Mouse (Mus musculus) mature B cell (primary cell): ENCODE results near the gene Iqcd.

Experiments
- in situ Hi-C: fragments of 300-500 bp; cut with MboI; formaldehyde crosslinking; loops from 2 replicates; pipeline ENCODE4 v1.14.3; 2019

Gene Iqcd

GRCm38 (mm10) chr5:120627515-120628300 lies 38.9 kb downstream of the Iqcd start:
- in situ Hi-C loops = loop anchor here (10.0 kb wide), 1 partner anchor 47 kb away; no protein-coding TSS in a partner anchor

- in situ Hi-C loops = loop anchor here (10.0 kb wide), 1 partner anchor 46 kb away; no protein-coding TSS in a partner anchor
Measured at GRCm38 (mm10) chr5:120628624-120629023, 39.8 kb downstream of the Iqcd start.

- in situ Hi-C loops = no loop called here
Measured at GRCm38 (mm10) chr5:120631128-120631527, 42.3 kb downstream of the Iqcd start.

- in situ Hi-C loops = no loop called here
Measured at GRCm38 (mm10) chr5:120631892-120632291, 43.1 kb downstream of the Iqcd start.

GRCm38 (mm10) chr5:120634131-120634530 lies 45.3 kb downstream of the Iqcd start, which contains the start of gene Cfap73:
Gene Cfap73 (minus strand): TSS chr5:120634235.
- in situ Hi-C loops = no loop called here

GRCm38 (mm10) chr5:120634860-120635259 lies 46.0 kb downstream of the Iqcd start:
- in situ Hi-C loops = no loop called here

GRCm38 (mm10) chr5:120635633-120636032 lies 46.8 kb downstream of the Iqcd start:
- in situ Hi-C loops = no loop called here

GRCm38 (mm10) chr5:120640094-120640493 lies 51.3 kb downstream of the Iqcd start:
- in situ Hi-C loops = no loop called here

GRCm38 (mm10) chr5:120643365-120644085 lies 54.7 kb downstream of the Iqcd start:
- in situ Hi-C loops = no loop called here

GRCm38 (mm10) chr5:120644227-120644626 lies 55.4 kb downstream of the Iqcd start:
- in situ Hi-C loops = no loop called here

- in situ Hi-C loops = no loop called here
Measured at GRCm38 (mm10) chr5:120645851-120646250, 57.0 kb downstream of the Iqcd start.

GRCm38 (mm10) chr5:120647361-120647760 lies 58.5 kb downstream of the Iqcd start:
- in situ Hi-C loops = no loop called here

- in situ Hi-C loops = no loop called here
Measured at GRCm38 (mm10) chr5:120647814-120648491, 59.1 kb downstream of the Iqcd start.

GRCm38 (mm10) chr5:120648569-120649373 lies 60.0 kb downstream of the Iqcd start, which contains the start of gene Rasal1:
Gene Rasal1 (plus strand): TSS chr5:120648812.
- in situ Hi-C loops = no loop called here

- in situ Hi-C loops = no loop called here
Measured at GRCm38 (mm10) chr5:120649374-120649933, 60.6 kb downstream of the Iqcd start.

GRCm38 (mm10) chr5:120649938-120650337 lies 61.1 kb downstream of the Iqcd start:
- in situ Hi-C loops = loop anchor here (5.0 kb wide), 1 partner anchor 33 kb away; no protein-coding TSS in a partner anchor

GRCm38 (mm10) chr5:120651230-120651629 lies 62.4 kb downstream of the Iqcd start:
- in situ Hi-C loops = loop anchor here (5.0 kb wide), 1 partner anchor 34 kb away; no protein-coding TSS in a partner anchor

- in situ Hi-C loops = loop anchor here (5.0 kb wide), 1 partner anchor 36 kb away; no protein-coding TSS in a partner anchor
Measured at GRCm38 (mm10) chr5:120652915-120653701, 64.3 kb downstream of the Iqcd start.

- in situ Hi-C loops = loop anchor here (5.0 kb wide), 1 partner anchor 37 kb away; no protein-coding TSS in a partner anchor
Measured at GRCm38 (mm10) chr5:120653873-120654272, 65.1 kb downstream of the Iqcd start.

- in situ Hi-C loops = no loop called here
Measured at GRCm38 (mm10) chr5:120656281-120656751, 67.5 kb downstream of the Iqcd start.
